Mouse (Mus musculus) hindbrain, embryonic 13.5 days (tissue): ENCODE data around the gene Abcg5. TPM values are rescaled to one million over a fixed set of nuclear protein-coding genes. Genes with fewer than 3 reads are reported as not detected.

Experiments used
- ATAC-seq: fragments of 200-750 bp; cut with Nextera tagmentation; 2 replicates; pipeline ENCODE4 v1.8.0; 2017; ENCODE audit warnings: moderate TSS enrichment; ENCODE audit not compliant: low FRiP score
- H3K27ac ChIP-seq: fragments of 300-500 bp; sonication (generic); 2 replicates; pipeline ENCODE4 v1.5.1; 2015; ENCODE audit warnings: inconsistent platforms, mild to moderate bottlenecking, moderate library complexity
- H3K27me3 ChIP-seq: fragments of 300-500 bp; sonication (generic); 2 replicates; pipeline ENCODE4 v1.6.1; 2015; ENCODE audit warnings: mild to moderate bottlenecking, inconsistent platforms
- H3K36me3 ChIP-seq: fragments of 300-500 bp; sonication (generic); 2 replicates; pipeline ENCODE4 v1.6.1; 2015; ENCODE audit warnings: mild to moderate bottlenecking, inconsistent platforms
- H3K4me1 ChIP-seq: fragments of 300-500 bp; sonication (generic); replicated peaks from 2 replicates; pipeline ENCODE4 v1.6.1; 2015; ENCODE audit warnings: inconsistent platforms
- H3K4me2 ChIP-seq: fragments of 300-500 bp; sonication (generic); 2 replicates; pipeline ENCODE4 v1.6.1; 2015; ENCODE audit warnings: inconsistent platforms, mild to moderate bottlenecking, moderate library complexity
- H3K4me3 ChIP-seq: fragments of 300-500 bp; sonication (generic); 2 replicates; pipeline ENCODE4 v1.5.1; 2015; ENCODE audit warnings: mild to moderate bottlenecking, inconsistent platforms
- H3K9ac ChIP-seq: fragments of 300-500 bp; sonication (generic); 2 replicates; pipeline ENCODE4 v1.6.1; 2015; ENCODE audit warnings: mild to moderate bottlenecking, inconsistent platforms
- H3K9me3 ChIP-seq: fragments of 300-500 bp; sonication (generic); 2 replicates; pipeline ENCODE4 v1.6.1; 2016; ENCODE audit warnings: inconsistent platforms
- WGBS: fragments of 180-500 bp; shearing (Covaris S2); methylation state at CpG from one replicate; pipeline ENCODE4 v1.1.7; 2015; 5-methylcytosine and 5-hydroxymethylcytosine counted together
- polyA plus RNA-seq: library from polyadenylated mRNA; unstranded; fragments of >200 nt; fragmentation: Nextera tagmentation; extraction: Ambion mirVana; gene quantifications from 2 replicates; pipeline ENCODE4 v1.2.1, GENCODE M21; 2015

Abcg5 gene
- polyA plus RNA-seq, 1 experiment from 2014 or later = 7.7 TPM

GRCm38 (mm10) chr17:84620076-84620475 lies 62.7 kb downstream of the Abcg5 start:
- Histone ChIP-seq H3K9ac (no peak overlapping the region), H3K36me3 (no peaks in the 10 kb centered on the region), H3K9me3 (no peaks in the 10 kb centered on the region), H3K4me1 (no peaks in the 10 kb centered on the region), H3K27me3 (no peaks in the 10 kb centered on the region), H3K4me3 (no peak overlapping the region), H3K4me2 (no peak overlapping the region), H3K27ac (no peak overlapping the region)
- ATAC-seq = no peak
- 82% methylated on average over 3 of the region's 3 CpGs for WGBS

GRCm38 (mm10) chr17:84619112-84619511 lies 63.7 kb downstream of the Abcg5 start:
- no peak overlapping the region for H3K4me3 ChIP-seq
- no peaks in the 10 kb centered on the region for H3K27me3 ChIP-seq
- 89% methylated on average over 7 of the region's 7 CpGs for WGBS

GRCm38 (mm10) chr17:84617953-84618352 lies 64.9 kb downstream of the Abcg5 start:
- H3K4me1 ChIP-seq = no peaks in the 10 kb centered on the region
- no peak for ATAC-seq
- H3K27ac ChIP-seq = no peak overlapping the region
- H3K4me3 ChIP-seq = no peak overlapping the region
- H3K9ac ChIP-seq = no peak overlapping the region
- no peaks in the 10 kb centered on the region for H3K9me3 ChIP-seq
- no peak overlapping the region for H3K4me2 ChIP-seq
- 93% methylated on average over 6 of the region's 6 CpGs for WGBS
- no peaks in the 10 kb centered on the region for H3K27me3 ChIP-seq
- peaks cover 9% of the 10 kb centered on the region for H3K36me3 ChIP-seq

More at GRCm38 (mm10) chr17:84619112-84619511, 63.7 kb downstream of the Abcg5 start:
- H3K27ac ChIP-seq = no peak overlapping the region
- H3K36me3 ChIP-seq = peaks cover 3% of the 10 kb centered on the region; the same call in 1 of the 2 replicates
- H3K4me2 ChIP-seq = no peak overlapping the region
- no peaks in the 10 kb centered on the region for H3K9me3 ChIP-seq
- H3K4me1 ChIP-seq = no peaks in the 10 kb centered on the region
- H3K9ac ChIP-seq = no peak overlapping the region
- no peak for ATAC-seq

- peaks cover 15% of the 10 kb centered on the region for H3K36me3 ChIP-seq
- H3K4me1 ChIP-seq = no peaks in the 10 kb centered on the region
- no peak for ATAC-seq
- no peak overlapping the region for H3K4me3 ChIP-seq
- H3K27me3 ChIP-seq = no peaks in the 10 kb centered on the region
- H3K4me2 ChIP-seq = no peak overlapping the region
- no peak overlapping the region for H3K27ac ChIP-seq
- H3K9me3 ChIP-seq = no peaks in the 10 kb centered on the region
- 90% methylated on average over 6 of the region's 6 CpGs for WGBS
- no peak overlapping the region for H3K9ac ChIP-seq
Measured at GRCm38 (mm10) chr17:84616526-84617074, 66.2 kb downstream of the Abcg5 start.

GRCm38 (mm10) chr17:84615811-84616210 lies 67.0 kb downstream of the Abcg5 start:
- H3K9me3 ChIP-seq = no peaks in the 10 kb centered on the region
- peaks cover 15% of the 10 kb centered on the region for H3K36me3 ChIP-seq
- H3K4me2 ChIP-seq = no peak overlapping the region
- no peak overlapping the region for H3K27ac ChIP-seq
- no peak overlapping the region for H3K4me3 ChIP-seq
- ATAC-seq = no peak
- no peaks in the 10 kb centered on the region for H3K27me3 ChIP-seq
- no peaks in the 10 kb centered on the region for H3K4me1 ChIP-seq
- no peak overlapping the region for H3K9ac ChIP-seq
- 82% methylated on average over 11 of the region's 11 CpGs for WGBS

- ATAC-seq = no peak
- Histone ChIP-seq H3K4me2 (no peak overlapping the region), H3K9ac (no peak overlapping the region), H3K27ac (no peak overlapping the region), H3K36me3 (peaks cover 15% of the 10 kb centered on the region), H3K4me1 (no peaks in the 10 kb centered on the region), H3K9me3 (no peaks in the 10 kb centered on the region), H3K4me3 (no peak overlapping the region), H3K27me3 (no peaks in the 10 kb centered on the region)
- WGBS = 81% methylated on average over 7 of the region's 7 CpGs
Measured at GRCm38 (mm10) chr17:84611971-84612370, 70.8 kb downstream of the Abcg5 start.

GRCm38 (mm10) chr17:84611500-84611899 lies 71.3 kb downstream of the Abcg5 start:
- Histone ChIP-seq H3K9ac (no peak overlapping the region), H3K27me3 (no peaks in the 10 kb centered on the region), H3K36me3 (peaks cover 15% of the 10 kb centered on the region), H3K9me3 (no peaks in the 10 kb centered on the region), H3K4me2 (no peak overlapping the region), H3K4me1 (no peaks in the 10 kb centered on the region), H3K27ac (no peak overlapping the region), H3K4me3 (no peak overlapping the region)
- 79% methylated on average over 9 of the region's 9 CpGs for WGBS
- no peak for ATAC-seq

GRCm38 (mm10) chr17:84608606-84609005 lies 74.2 kb downstream of the Abcg5 start:
- no peaks in the 10 kb centered on the region for H3K27me3 ChIP-seq
- no peaks in the 10 kb centered on the region for H3K4me1 ChIP-seq
- H3K4me2 ChIP-seq = no peak overlapping the region
- no peak overlapping the region for H3K9ac ChIP-seq
- H3K9me3 ChIP-seq = no peaks in the 10 kb centered on the region
- ATAC-seq = no peak
- H3K27ac ChIP-seq = no peak overlapping the region
- H3K4me3 ChIP-seq = no peak overlapping the region
- WGBS = 76% methylated on average over 4 of the region's 4 CpGs
- H3K36me3 ChIP-seq = peaks cover 9% of the 10 kb centered on the region; the same call in 1 of the 2 replicates

Other genes with a start within 250 kb of the Abcg5 start
- gene Thada, start 216.8 kb downstream of the Abcg5 start, polyA plus RNA-seq = 6.1 and 8.5 TPM in 2 replicates
- gene Plekhh2, start 171.1 kb downstream of the Abcg5 start, polyA plus RNA-seq = 1.9 and 2.1 TPM in 2 replicates
- gene Dync2li1, start 56.5 kb downstream of the Abcg5 start, polyA plus RNA-seq = 33.2 and 36.9 TPM in 2 replicates
- gene Abcg8, start 6.7 kb downstream of the Abcg5 start, polyA plus RNA-seq = 0.13 and 0.19 TPM in 2 replicates
- 42.0 and 43.1 TPM in 2 replicates for gene Lrpprc, start 107.8 kb upstream of the Abcg5 start, polyA plus RNA-seq